Mouse (Mus musculus): ENCODE results near the gene Spon1.

The Spon1 gene

DNA sequence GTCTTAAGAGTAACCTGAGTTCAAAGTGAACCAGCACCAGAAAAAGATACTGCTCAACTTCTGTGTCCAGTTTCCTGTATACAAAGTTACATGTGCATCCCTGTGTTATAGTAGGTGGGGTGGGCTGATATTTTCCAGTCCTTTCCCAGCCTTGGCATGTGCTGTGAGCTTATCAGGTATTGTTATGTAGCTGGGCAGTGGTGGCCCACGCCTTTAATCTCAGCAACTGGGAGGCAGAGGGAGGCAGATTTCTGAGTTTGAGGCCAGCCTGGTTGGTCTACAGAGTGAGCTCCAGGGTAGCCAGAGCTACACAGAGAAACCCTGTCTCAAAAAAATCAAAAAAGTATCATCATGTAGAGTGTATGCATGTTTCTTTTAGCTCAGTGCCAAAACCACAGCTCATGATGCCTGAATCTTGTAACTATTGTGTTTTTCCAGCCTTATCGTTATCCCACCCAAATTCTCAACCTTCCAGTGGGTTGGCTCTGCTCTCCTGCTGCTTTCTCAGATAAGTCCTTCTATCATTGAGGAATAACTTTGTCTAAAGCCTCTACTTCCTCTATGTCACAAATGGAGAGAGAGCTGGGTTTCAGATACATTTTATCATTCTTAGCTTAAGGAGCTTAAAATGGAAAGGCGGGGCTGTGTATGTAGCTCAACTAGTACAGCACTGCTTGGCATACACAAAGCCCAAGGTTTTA lies 137.5 kb downstream of the Spon1 start:
- DNase-seq (ENCODE audit: low read depth, low spot score): no peak

DNA sequence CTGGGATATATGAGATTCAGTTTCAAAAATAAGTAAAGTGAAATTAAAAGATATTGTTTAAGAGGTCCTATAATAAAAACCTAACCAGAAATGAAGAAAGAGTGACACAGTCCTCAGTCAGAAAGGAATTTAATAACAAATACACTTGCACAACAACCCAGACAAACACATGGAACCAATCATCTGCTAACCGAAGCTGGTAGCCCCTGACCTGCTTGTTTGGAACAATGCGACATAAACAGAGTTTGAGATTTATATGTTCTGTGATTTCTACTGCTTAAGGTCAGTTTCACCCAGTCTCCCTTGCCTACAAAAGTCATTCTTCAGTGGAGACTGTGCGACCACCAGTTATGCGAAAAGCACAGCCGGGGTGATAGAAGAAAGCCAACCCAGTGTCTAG lies 138.1 kb downstream of the Spon1 start:
- no peak for DNase-seq (ENCODE audit: low read depth, low spot score)

DNA sequence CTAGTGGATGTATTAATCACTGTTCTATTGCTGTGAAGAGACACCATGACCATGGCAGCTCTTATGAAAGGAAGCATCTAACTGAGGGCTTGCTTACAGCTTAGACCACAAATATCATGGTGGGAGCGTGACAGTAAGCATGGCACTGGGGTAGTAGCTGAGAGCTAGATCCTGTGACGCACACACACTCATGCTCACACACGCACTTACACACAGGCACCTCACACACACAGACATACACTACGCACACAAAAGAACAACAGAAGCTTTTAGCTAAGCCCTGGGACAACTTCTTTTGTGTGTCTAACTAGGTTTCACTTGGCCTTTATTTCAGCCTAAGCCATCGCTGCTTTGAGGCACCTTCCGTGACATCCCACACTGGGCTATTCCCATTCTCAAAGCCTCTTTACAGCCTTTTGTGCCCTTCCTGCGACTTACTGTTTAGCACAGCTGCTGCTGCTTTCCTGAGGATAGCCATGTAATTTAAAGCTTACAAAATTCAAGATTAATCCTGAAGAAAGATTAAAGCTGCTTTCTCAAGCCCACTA lies 138.6 kb downstream of the Spon1 start:
- no peak for DNase-seq (ENCODE audit: low read depth, low spot score)

DNA sequence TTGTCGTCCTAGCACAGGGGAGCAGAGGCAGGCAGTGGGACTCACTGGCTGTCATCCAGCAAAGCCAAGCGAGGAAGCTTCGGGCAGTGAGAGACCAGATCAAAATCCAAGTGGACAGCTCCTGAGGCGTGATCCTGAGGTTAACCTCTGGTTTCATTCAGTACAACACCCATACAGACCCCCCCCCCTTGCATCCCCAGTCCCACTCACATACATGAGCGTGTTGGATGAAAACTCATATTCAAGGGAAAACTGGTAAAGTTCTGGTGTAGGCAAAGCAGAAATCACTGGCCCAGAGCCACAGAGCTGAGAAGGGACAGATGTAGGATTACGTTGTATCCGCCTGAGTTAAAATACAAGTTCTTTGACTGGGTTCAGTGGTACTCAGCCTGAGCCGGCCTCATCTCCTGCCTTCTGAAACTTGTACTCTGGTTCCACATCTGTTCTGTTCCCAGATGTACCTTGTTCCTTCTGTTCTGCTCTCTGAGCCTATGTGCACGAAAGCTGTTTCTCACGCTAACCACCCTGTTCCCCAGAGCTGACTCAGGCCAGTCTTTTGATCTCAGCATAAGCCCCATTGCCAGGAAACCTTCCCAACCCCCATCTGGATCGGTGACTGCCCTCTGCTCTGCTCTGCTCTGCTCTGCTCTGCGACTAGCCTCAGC lies 143.5 kb downstream of the Spon1 start:
- no peak for DNase-seq (ENCODE audit: low read depth, low spot score)

DNA sequence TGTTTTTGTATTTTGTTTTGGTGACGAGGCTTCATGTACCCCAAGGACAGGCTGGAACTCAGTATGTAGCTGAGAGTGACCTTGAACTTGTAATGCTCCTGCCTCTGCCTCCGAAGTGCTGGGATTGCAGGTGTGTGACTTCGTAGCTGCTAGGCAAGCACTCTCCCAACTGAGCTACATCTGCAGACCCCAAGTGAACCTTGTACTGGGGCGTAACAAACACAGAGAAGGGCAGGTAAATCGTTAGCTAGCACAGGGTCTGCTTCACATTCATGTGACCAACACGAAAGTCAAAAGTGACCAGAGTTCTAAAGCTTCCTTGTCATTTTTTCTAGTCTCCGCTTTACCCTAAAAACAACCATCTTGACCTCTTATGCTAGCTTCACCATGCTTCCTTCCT lies 145.1 kb downstream of the Spon1 start:
- DNase-seq (ENCODE audit: low read depth, low spot score): no peak

DNA sequence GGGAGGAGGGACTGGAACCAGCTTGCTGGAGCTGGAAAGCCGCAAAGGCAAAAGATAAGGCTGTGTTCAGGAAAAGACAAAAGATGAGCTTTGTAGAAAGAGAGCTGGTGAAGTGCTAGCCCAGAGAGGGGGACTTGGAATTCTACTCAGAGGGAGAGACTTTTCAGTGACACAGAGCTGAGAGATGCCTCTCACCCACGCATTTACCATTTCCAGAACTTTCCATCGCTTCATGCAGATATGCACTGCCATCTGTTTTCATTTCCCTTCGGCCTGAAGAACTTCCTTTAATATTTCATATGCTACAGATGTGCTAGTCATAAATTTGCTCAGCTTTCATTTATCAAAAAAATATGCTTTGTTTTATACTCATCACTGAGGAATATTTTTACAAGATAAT lies 150.1 kb downstream of the Spon1 start:
- DNase-seq (ENCODE audit: low read depth, low spot score): peak; percentile 16

DNA sequence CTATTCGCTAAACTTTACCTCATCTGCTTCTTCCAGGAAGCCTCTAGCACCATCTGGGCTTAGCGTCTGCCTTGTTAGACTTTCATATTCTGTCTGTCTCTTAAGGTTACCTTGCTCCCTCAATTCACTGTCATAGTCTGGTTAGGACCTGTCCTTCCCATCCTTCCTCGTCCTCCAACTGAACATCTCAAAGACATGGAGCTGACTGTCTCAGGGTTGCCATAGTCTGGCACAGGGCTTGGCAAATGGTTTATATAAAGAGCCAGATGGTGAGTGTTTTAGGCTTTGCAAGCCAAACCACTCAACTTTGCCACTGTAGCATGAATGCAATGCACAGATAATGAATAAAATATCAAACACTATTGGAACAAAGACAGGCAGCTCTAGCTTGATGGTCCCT lies 153.1 kb downstream of the Spon1 start:
- DNase-seq (ENCODE audit: low read depth, low spot score): no peak

DNA sequence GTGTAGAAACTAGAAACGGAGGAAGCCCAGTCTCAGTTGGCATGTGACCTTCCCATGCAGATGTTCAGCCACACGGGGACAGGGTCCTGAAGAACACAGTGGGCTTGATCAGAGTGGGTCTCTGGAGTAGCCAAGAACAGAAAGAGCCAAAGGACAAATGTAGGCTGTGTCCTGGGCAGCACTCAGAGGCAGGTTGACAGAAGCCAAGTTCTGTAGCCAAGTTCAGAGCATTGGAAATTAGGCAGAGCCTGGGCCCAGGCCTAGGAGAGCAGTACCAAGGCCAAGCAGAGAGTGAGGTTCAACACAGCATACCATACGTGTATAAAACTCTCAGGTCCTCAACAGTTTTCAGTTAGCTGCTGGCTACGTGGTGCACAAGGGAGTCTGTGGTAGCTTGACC lies 153.7 kb downstream of the Spon1 start:
- no peak for DNase-seq (ENCODE audit: low read depth, low spot score)

DNA sequence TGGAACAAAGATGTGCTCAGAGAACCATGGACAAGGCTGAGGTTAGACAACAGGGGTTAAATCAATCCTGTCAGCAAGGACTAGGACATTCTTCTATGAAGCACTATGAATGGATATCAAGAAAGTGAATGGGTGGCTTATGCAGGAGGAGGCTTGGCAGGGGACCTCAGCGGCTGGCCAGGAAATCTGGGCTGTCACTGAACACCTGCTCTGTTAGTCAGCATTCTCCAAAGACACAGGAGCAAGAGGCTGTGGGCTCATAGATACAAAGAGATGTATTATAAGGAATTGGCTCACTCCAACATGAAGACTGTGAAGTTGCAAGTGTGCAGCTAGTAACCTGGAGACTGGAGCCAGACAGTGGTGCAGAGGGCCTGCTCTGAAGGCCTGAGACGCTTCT lies 154.3 kb downstream of the Spon1 start:
- no peak for DNase-seq (ENCODE audit: low read depth, low spot score)

DNA sequence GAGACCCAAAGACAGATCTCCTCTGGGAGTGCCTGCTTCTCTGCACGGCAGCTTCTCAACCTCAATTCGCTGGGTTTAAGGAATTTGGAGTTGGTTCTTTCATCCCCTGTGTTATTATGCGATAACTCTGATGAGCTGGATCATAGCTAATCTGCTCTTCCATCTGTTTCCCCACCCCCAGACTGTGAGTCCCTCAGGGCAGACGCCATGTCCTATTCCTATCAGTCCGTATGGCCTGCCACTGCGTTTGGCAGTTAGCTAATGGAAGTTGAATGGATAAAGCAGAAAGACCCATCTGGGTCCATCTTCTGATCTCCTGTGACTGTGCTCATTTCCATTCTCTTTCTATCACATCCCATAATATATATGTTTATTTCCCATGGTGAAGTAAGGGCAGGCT lies 158.8 kb downstream of the Spon1 start:
- DNase-seq (ENCODE audit: low read depth, low spot score): no peak

DNA sequence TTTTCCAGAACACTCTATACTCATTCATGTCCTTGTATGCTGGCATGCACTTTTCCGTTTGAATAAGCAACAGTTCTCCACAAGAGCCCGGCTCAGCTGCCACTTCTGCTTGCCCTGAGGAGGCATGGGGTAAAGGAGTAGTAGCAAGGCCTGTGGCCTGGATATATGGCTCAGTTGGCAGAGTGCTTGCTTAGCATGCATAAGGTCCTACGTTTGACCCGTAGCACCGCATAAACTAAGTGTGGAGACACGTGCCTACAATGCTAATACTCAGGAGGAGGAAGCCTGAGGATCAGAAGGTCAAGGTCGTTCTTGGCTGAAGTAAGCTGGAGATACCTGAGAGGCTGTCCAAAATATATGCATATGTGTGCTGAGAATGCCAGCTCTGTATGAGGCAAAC lies 185.1 kb downstream of the Spon1 start:
- no peak for DNase-seq (ENCODE audit: low read depth, low spot score)

DNA sequence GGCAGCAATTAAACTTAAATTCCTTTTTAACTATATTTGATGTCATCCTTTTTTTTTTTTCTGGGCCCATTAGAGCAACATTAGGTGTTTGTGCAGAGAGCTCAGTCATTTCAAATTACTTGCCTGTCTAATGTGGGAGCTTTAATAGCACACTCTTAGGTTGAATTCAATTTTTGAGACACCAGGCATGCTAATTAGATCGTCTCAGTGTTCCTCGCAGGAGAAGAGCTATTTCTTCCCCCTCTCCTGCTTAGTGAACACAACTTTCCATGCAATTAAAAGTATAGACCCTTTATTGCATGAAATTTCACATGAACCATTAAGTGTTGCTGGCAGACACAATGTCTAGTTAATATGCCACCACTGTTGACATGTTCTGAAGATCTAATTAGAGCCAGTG lies 189.6 kb downstream of the Spon1 start:
- DNase-seq (ENCODE audit: low read depth, low spot score): no peak

DNA sequence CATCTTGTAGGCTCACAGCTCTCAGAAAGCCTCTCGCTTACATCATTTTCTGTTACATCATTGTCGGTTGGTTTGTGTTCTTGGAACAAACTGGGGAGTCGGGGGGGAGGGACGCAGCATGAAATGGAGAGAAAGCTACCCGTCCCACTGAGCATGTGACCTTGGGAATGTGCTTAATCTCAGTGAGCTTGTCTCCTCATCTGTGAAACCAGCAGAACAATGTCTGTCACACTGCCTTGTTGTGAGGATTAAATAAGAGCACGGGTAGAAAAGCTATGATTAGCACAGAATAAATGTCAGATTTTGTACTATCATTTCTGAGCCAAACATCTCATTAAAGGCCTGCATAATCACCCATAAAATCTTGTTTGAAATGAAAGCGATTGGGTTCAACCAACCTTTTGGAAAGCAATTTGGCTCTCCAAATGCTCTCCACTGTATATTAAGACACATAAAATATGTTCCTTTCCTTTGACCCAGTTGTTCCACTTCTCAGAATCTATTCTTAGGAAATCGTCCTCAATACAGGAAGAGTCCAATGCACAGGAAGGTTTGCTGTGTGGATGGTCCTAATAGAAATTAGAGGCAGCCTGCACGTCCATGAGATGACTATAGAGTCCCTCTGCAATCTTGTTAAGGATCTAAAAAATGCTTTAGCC lies 195.2 kb downstream of the Spon1 start:
- no peak for DNase-seq (ENCODE audit: low read depth, low spot score)

DNA sequence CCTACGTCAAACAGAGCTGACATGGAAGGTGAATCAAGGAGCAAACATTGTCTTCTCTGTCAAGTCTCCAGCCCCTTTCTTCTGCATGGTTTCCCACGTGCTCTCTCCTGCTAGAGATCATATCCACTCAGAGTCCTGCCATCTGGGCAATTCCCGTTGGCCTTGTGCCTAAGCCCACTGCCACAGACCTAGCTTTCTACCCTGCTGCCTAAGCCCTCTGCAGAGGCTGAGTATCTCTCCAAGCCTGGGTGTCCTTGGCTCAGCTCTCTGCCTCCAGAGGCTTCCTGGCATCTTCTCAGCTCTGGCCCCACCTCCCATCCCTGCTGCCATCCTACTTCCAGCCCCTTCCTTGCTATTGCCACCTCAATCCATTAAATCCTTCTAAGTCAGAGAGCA lies 195.7 kb downstream of the Spon1 start:
- no peak for DNase-seq (ENCODE audit: low read depth, low spot score)

DNA sequence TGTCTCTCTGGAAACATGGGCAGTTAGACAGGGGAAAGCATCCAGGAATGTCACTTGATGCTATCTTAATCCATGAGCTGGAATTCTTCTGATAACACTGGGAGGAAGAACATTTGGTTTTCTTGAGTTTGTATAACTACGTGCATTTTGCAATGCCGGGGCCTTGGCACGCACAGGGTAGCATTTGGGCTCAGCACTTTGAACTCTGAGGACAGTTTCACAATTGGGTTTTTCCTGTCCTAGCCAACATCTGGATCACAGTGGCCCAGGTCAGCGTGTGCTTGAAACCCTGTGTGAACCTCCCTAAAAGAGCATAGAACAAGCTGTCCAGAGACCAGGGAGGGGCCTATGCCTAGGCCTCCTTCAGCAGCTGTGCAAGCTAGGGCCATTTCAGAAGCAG lies 196.3 kb downstream of the Spon1 start:
- no peak for DNase-seq (ENCODE audit: low read depth, low spot score)

DNA sequence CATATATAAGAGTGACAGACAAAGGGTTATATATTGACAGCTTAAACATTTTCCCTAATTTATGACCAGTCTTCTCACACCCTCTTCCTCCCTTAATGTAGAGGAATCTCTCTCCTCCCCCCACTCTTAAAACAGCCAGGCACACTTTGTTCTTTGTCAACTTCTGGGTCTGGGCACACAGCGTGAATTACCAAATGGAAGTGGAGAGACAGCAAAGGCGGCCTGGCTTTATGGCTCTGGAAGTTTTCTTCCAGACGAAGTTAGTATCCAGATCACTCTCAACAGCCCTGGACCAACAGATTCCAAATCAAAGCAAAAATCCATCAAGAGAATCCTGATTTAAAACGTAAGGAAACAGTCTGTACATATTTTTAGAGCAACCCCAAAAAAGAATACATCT lies 198.0 kb downstream of the Spon1 start:
- no peak for DNase-seq (ENCODE audit: low read depth, low spot score)

DNA sequence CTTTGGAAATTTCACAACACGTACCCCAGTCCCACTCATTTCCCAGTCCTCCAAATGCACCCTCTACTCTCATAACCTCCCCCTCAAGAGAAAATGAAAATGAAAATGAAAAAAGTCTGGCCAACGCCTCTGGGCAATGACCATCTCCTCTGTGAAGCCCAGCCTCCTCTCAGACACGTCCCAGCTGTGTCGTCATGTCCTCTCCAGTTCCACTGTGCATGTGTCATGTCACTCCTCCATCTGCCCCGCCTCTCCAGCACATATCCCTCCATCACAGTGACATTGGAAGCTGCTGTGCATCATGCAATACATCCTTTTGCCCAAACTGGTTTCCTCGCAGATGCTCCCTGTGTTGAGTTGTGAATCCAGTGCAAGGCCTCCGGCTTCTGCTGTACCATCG lies 199.8 kb downstream of the Spon1 start:
- DNase-seq (ENCODE audit: low read depth, low spot score): no peak

DNA sequence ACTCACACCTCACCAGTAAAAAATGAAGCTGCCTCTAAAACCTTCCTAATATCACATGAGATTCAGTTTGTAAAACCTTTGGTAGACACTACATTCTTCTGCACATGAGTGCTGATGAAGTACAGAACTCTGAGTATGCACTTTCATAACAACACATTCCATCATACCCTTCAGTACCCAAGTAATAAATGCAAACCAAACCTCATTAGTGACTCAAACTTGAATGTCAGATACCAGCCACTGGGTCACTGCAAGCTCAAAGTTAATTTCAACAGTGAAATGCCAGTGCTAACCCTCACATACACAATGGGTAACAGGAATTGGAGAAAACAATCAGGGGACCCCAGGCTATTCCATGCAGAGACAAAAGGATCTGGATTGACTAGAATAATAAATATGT lies 203.4 kb downstream of the Spon1 start:
- no peak for DNase-seq (ENCODE audit: low read depth, low spot score)

DNA sequence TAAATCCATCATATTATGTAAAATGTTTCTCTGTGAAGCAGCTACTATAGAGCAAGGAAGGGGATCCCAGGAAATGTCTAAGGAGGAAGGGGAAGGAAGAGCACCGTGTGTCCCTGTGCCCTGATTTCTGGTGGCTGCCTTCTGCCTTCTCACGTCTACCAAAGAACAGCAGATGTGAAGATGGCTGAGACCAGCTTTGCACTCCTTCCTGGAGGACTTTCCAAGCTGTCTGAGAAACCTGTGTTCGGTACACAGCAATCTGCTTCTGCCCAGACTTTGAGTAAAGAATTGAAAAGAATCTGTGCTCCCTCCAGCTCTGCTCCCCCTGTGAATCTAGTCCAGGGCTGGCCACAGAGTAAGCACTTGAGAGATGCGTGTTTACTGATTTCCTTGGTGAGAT lies 206.7 kb downstream of the Spon1 start:
- no peak for DNase-seq (ENCODE audit: low read depth, low spot score)

DNA sequence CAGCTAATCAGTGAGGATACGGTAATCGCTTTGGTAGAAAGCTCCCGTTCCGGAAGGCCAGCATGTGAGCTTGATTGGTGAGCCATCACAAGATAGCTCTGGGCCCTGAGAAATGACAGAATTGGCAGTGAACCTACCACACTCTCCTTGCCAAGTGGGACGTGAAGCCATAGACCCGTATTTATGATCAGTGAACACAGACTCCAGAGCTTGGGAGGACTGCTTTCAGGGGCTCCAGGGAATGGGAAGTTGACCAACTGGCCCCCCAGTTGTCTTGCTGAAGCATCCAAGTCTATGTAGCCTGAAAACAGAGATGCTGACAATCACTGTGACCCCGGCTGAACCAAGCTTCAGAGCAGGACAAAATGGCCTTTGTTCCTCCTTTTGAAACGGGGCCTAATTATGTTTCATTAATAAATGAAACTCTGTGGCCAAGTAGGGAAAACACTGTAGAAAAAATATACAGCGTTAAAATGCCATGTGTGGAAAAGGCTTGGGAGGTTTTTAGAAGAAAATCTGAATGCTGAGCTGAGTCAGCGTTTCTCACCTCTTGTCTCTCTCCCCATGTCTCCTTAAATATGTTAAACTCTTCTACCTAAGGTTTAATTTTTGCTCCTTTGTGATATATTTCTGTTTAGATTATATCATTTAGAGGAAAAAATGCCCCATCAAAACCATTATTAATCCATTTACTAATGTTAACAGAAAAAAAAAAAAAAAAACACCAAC lies 220.8 kb downstream of the Spon1 start:
- DNase-seq (ENCODE audit: low read depth, low spot score): no peak

DNA sequence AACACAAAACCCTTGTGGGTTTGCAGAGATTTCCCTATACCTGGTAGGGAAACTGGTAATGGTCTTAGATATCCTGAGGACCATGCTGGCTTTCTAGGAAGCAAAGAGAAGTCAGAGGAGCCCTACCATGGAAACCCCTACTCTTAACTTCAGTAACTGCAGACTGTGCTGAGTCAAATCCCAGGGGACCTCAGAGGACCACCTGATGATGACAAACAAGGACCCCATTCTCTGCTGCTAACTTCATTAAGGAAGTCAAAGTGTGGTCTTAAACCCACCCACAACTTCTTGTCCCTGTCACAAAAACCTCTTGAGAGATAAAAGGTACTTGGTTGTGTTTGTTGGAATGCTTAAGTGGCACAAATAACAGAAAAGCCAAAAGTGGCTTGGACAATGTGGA lies 222.4 kb downstream of the Spon1 start:
- DNase-seq (ENCODE audit: low read depth, low spot score): no peak

DNA sequence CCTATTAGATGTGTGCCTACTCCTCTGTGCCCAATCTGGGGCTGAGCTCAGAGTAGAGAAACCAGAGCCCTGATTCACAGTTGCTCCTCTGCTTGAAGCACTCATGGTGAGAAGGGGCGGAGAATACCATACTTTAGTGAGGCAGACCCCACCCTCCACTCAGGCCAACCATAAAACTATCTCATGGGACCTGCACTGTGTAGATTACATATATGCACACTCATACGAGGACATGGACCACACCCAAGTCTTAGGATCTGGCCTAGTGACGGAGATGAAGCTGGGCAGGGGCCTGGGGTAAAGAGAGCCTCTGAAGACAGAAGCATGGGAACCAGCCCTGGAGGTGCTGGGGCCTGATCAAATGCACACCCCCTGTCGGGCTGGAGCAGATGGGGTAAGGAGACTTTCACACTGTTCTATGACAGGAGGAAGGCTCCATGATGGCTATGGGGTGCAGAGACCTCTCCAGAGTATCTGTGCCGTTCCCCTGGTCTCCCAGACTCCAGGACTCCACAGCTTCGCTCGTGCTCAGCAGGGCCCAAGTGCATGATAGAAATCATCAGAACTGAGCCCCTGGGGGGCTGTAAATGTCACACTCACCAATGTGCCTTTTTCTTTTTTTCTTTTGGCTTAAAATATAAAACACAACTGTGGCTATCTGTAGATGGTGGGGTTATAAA lies 232.0 kb downstream of the Spon1 start:
- DNase-seq (ENCODE audit: low read depth, low spot score): no peak

All from 3T3-L1 (cell line).